Mouse (Mus musculus): ENCODE results near the gene Gtf3a.
"Not testable (repeated sequence)": the region's sequence is repeated elsewhere in the genome, so short reads cannot be mapped to it uniquely, and the experiment has no call there.

The Gtf3a gene

GRCm38 (mm10) chr5:146939109-146939796 lies 9.2 kb upstream of the Gtf3a start:
- DNase-seq = peak; percentile 57 to 67

GRCm38 (mm10) chr5:146940219-146940618 lies 8.2 kb upstream of the Gtf3a start:
- no peak for DNase-seq

- not testable (repeated sequence) for DNase-seq
Observed at GRCm38 (mm10) chr5:146941939-146942338, 6.5 kb upstream of the Gtf3a start.

GRCm38 (mm10) chr5:146942965-146943364 lies 5.5 kb upstream of the Gtf3a start:
- DNase-seq = no peak

- no peak for DNase-seq
Observed at GRCm38 (mm10) chr5:146944568-146944967, 3.9 kb upstream of the Gtf3a start.

- DNase-seq = no peak
Observed at GRCm38 (mm10) chr5:146946682-146947081, 1.8 kb upstream of the Gtf3a start.

GRCm38 (mm10) chr5:146947497-146947896 lies 960 bp upstream of the Gtf3a start:
- no peak for DNase-seq

- no peak for DNase-seq
Observed at GRCm38 (mm10) chr5:146948041-146948507, 383 bp upstream of the Gtf3a start.

- DNase-seq = no peak
Observed at GRCm38 (mm10) chr5:146954576-146954975, 6.1 kb downstream of the Gtf3a start.

- DNase-seq = no peak
Observed at GRCm38 (mm10) chr5:146955651-146956050, 7.2 kb downstream of the Gtf3a start.

- DNase-seq = no peak
Observed at GRCm38 (mm10) chr5:146956678-146957077, 8.2 kb downstream of the Gtf3a start.

GRCm38 (mm10) chr5:146963118-146963936 lies 14.9 kb downstream of the Gtf3a start, which contains the start of gene Mtif3:
Gene Mtif3 (minus strand): TSS chr5:146963800.
- DNase-seq = peak; percentile 86 to 93

GRCm38 (mm10) chr5:146963937-146964278 lies 15.5 kb downstream of the Gtf3a start:
- DNase-seq = no peak

GRCm38 (mm10) chr5:146968695-146969393 lies 20.4 kb downstream of the Gtf3a start:
- no peak for DNase-seq

GRCm38 (mm10) chr5:146971776-146972561 lies 23.5 kb downstream of the Gtf3a start:
- DNase-seq = no peak

GRCm38 (mm10) chr5:146973353-146973752 lies 24.9 kb downstream of the Gtf3a start:
- DNase-seq = peak in 1 of 2 experiments; percentile 38

GRCm38 (mm10) chr5:146973858-146974780 lies 25.7 kb downstream of the Gtf3a start:
- peak; percentile 29 to 53 for DNase-seq

- peak; percentile 32 to 54 for DNase-seq
Observed at GRCm38 (mm10) chr5:146974781-146975123, 26.3 kb downstream of the Gtf3a start.

GRCm38 (mm10) chr5:146981376-146981775 lies 32.9 kb downstream of the Gtf3a start:
- DNase-seq = peak in 1 of 2 experiments; percentile 10

- peak; percentile 75 to 79 for DNase-seq
Observed at GRCm38 (mm10) chr5:146983216-146983615, 34.8 kb downstream of the Gtf3a start.

- no peak for DNase-seq
Observed at GRCm38 (mm10) chr5:146985725-146986433, 37.4 kb downstream of the Gtf3a start.

Measured in kidney, postnatal 4 days (tissue).